ENCODE assay signal across 8 mouse cellular contexts in the genomic region with DNA sequence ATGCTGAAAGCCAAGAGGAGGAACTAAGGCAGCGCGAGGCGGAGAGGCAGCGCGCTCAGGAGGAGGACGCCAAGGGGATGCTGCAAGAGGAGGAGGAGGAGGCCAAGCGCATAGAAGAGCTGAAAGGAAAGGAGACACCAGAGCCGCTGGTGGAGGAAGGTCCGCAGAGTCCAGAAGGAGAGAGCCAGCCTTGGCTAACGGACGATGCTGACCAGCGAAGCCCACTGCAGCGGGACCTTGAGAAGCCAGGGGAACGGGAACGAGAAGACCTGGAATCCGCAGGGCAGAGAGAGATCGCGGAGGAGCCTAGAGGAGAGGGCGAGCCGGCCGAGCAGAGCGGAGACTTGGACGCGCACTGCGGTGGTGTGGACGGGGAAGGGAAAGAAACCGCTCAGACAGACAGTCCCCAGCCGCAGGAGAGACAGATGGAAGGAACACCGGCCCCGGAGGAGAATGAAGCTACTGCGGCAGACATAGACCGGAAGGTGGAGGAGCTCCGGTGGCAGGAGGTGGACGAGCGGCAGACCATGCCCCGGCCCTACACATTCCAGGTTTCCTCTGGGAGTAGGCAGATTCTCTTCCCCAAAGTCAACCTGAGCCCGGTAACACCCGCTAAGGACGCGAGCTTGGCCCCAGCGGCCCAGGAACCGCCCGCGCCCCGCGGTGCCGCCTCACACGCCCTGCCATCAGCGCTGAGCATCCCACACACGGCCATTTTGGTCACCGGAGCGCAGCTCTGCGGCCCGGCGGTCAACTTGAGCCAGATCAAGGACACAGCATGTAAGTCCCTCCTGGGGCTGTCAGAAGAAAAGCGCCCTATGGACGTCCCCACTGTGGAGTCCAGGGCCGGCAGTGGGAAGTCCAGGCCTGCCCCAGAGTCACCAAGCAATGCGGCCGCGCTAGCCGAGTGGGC. TPM values are rescaled to one million over a fixed set of nuclear protein-coding genes. Genes with fewer than 3 reads are reported as not detected.
DNase-seq lines count a peak whose midpoint lies in the region; ATAC-seq and TF ChIP-seq lines count a peak whose summit lies in the region.

No protein-coding gene starts in this region.

- H3K27ac ChIP-seq in embryonic facial prominence, embryonic 12.5 days = no peak overlapping the region
- no peak overlapping the region for H3K27ac ChIP-seq in hindbrain, postnatal 0 days

- WGBS in embryonic facial prominence, embryonic 12.5 days = 11% methylated on average over 62 of the region's 62 CpGs
- 38% methylated on average over 62 of the region's 62 CpGs for WGBS in hindbrain, postnatal 0 days

- no peak for ATAC-seq in embryonic facial prominence, embryonic 12.5 days (ENCODE audit: insufficient number of reproducible peaks, insufficient read depth, low FRiP score, low TSS enrichment)
- no peak for ATAC-seq in hindbrain, postnatal 0 days
- ATAC-seq in erythroblast, adult 5-6 weeks (replicated peaks; ENCODE audit: low FRiP score, poor library complexity, severe bottlenecking) = no peak

- DNase-seq in kidney, postnatal 4 days = peak; percentile 40 to 57
- no peak for DNase-seq in kidney, postnatal 25 days
- no peak for DNase-seq in hindbrain, postnatal 0 days (ENCODE audit: low spot score)
- peak; percentile 58 for DNase-seq in neural tube, embryonic 10.5 days (ENCODE audit: extremely low spot score, low spot score)
- no peak for DNase-seq in retina, postnatal 1 day
- no peak for DNase-seq in right cerebral cortex, postnatal 25 days

- no peak for TF ChIP-seq CTCF in hindbrain, postnatal 0 days (IDR thresholded peaks at IDR 0.05; ENCODE audit: low read depth)

- peak overlapping the region; percentile 65 for H3K4me2 ChIP-seq in embryonic facial prominence, embryonic 12.5 days (replicated peaks)
- peak overlapping the region; percentile 29 for H3K4me2 ChIP-seq in hindbrain, postnatal 0 days (ENCODE audit: low read depth, low read length)

- peak overlapping the region; percentile 25; the same call in 1 of the 2 replicates for H3K9ac ChIP-seq in embryonic facial prominence, embryonic 12.5 days
- peak overlapping the region; percentile 24; the same call in 1 of the 2 replicates for H3K9ac ChIP-seq in hindbrain, postnatal 0 days (replicated peaks; ENCODE audit: low read length)

- H3K9me3 ChIP-seq in embryonic facial prominence, embryonic 12.5 days = no peaks in the 10 kb centered on the region
- H3K9me3 ChIP-seq in hindbrain, postnatal 0 days (ENCODE audit: low read length) = no peaks in the 10 kb centered on the region

- peak overlapping the region; percentile 38 for H3K4me3 ChIP-seq in embryonic facial prominence, embryonic 12.5 days
- H3K4me3 ChIP-seq in hindbrain, postnatal 0 days (ENCODE audit: low read length) = peak overlapping the region; percentile 23

- peaks cover 11% of the 10 kb centered on the region; the same call in 1 of the 2 replicates for H3K36me3 ChIP-seq in embryonic facial prominence, embryonic 12.5 days
- H3K36me3 ChIP-seq in hindbrain, postnatal 0 days (ENCODE audit: insufficient read depth, low read length) = no peaks in the 10 kb centered on the region

- peaks cover 16% of the 10 kb centered on the region; the same call in 1 of the 2 replicates for H3K4me1 ChIP-seq in embryonic facial prominence, embryonic 12.5 days
- no peaks in the 10 kb centered on the region for H3K4me1 ChIP-seq in hindbrain, postnatal 0 days (ENCODE audit: insufficient read depth, low read length)

- H3K27me3 ChIP-seq in embryonic facial prominence, embryonic 12.5 days = peaks cover 44% of the 10 kb centered on the region
- no peaks in the 10 kb centered on the region for H3K27me3 ChIP-seq in hindbrain, postnatal 0 days (ENCODE audit: insufficient read depth, low read length)

RNA-seq across cellular contexts. Expression of a gene that starts 48.0 kb away (rescaled TPM):
- 21.7 and 23.3 TPM in 2 replicates for polyA plus RNA-seq in embryonic facial prominence, embryonic 12.5 days (2016; fragmentation: Nextera tagmentation; extraction: Ambion mirVana)
- 9.9 and 15.1 TPM in 2 replicates for total RNA-seq in hindbrain, postnatal 0 days (2014; rRNA removed)
- 10.2 and 12.8 TPM in 2 replicates for polyA plus RNA-seq in hindbrain, postnatal 0 days (2015; fragmentation: Nextera tagmentation; extraction: Ambion mirVana)
- 4.2 TPM in 2 replicates for total RNA-seq in erythroblast, adult 5-6 weeks (2015; ENCODE audit: low replicate concordance)
- 3.6 and 13.5 TPM in 2 replicates for total RNA-seq in erythroblast, adult 5-6 weeks (2017; ENCODE audit: low replicate concordance)

Comparison
In these comparisons a context has a peak if more than half of its experiments do, and no peak if none do; other contexts are left out.
1. DNase-seq: peak in kidney, postnatal 4 days (2 of 2) and neural tube, embryonic 10.5 days (single experiment); none in kidney, postnatal 25 days (0 of 2), hindbrain, postnatal 0 days (single experiment), retina, postnatal 1 day (single experiment) and right cerebral cortex, postnatal 25 days (single experiment).